Mouse (Mus musculus) cerebellum, adult 2 months (tissue): ENCODE results near the gene Olfr1411. TPM values are rescaled to one million over a fixed set of nuclear protein-coding genes. Genes with fewer than 3 reads are reported as not detected.

Experiments
- DNase-seq, 2 experiments: peaks; one replicate each; pipeline ENCODE4 v3.0.0; 2021
- H3K27ac ChIP-seq: fragments of 200-500 bp; 2 replicates; pipeline ENCODE4 v1.5.1; 2012; ENCODE audit warnings: low read length, control low read depth, inconsistent platforms; ENCODE audit not compliant: insufficient read depth
- H3K27me3 ChIP-seq: fragments of 200-500 bp; 2 replicates; pipeline ENCODE4 v1.6.1; 2012; ENCODE audit warnings: inconsistent platforms, mild to moderate bottlenecking, low read length, moderate library complexity; ENCODE audit not compliant: control insufficient read depth, insufficient read depth
- H3K4me1 ChIP-seq: fragments of 200-500 bp; 2 replicates; pipeline ENCODE4 v1.6.1; 2011; ENCODE audit warnings: low read length; ENCODE audit not compliant: control insufficient read depth, insufficient read depth
- H3K4me3 ChIP-seq: fragments of 200-500 bp; replicated peaks from 2 replicates; pipeline ENCODE3; 2011; ENCODE audit warnings: mild to moderate bottlenecking, low read depth, low read length, control low read depth; ENCODE audit not compliant: insufficient read depth
- CTCF ChIP-seq: fragments of 200-500 bp; IDR thresholded peaks from 2 replicates; pipeline ENCODE4 v1.5.1; 2011; ENCODE audit warnings: low read depth, mild to moderate bottlenecking, control low read depth, low read length, moderate library complexity, borderline replicate concordance; ENCODE audit not compliant: insufficient read depth
- POLR2A ChIP-seq: fragments of 200-500 bp; IDR thresholded peaks from 2 replicates; pipeline ENCODE4 v1.6.1; 2011; ENCODE audit warnings: low read length, control low read depth, borderline replicate concordance; ENCODE audit not compliant: insufficient read depth
- WGBS: fragments of 180-500 bp; shearing (Covaris S2); methylation state at CpG from one replicate; pipeline ENCODE4 v1.1.7; 2018; 5-methylcytosine and 5-hydroxymethylcytosine counted together
- polyA plus RNA-seq: library from polyadenylated mRNA; depleted of rRNA; stranded (reverse); fragments of >200 nt; gene quantifications from 2 replicates; pipeline ENCODE4 v1.2.3, GENCODE M21; 2012; rRNA removed

Olfr1411 gene
- polyA plus RNA-seq, 1 experiment = not detected

GRCm38 (mm10) chr1:92641514-92642272, 47.5 kb downstream of the Olfr1411 start, which contains the start of gene Cops9:
Cops9 (minus strand) TSS chr1:92641985.
- Histone ChIP-seq H3K27me3 (no peaks in the 10 kb centered on the region), H3K4me3 (peak within 1 kb of the TSS; percentile 96), H3K4me1 (peaks cover 10% of the 10 kb centered on the region), H3K27ac (peak within 1 kb of the TSS; percentile 83)
- peak; percentile 85; the same call in 1 of the 2 replicates for TF ChIP-seq POLR2A
- no peak for TF ChIP-seq CTCF
- WGBS = 1% methylated on average over 50 of the region's 50 CpGs
- peak; percentile 92 to 94 for DNase-seq

- no peaks in the 10 kb centered on the region for H3K27me3 ChIP-seq
- H3K27ac ChIP-seq = no peak overlapping the region
- peaks cover 15% of the 10 kb centered on the region for H3K4me1 ChIP-seq
- H3K4me3 ChIP-seq = no peak overlapping the region
- TF ChIP-seq POLR2A = no peak
- TF ChIP-seq CTCF = no peak
- 63% methylated on average over 4 of the region's 4 CpGs for whole genome bisulfite sequencing
- DNase-seq = no peak
Measured at GRCm38 (mm10) chr1:92643691-92644090, 49.5 kb downstream of the Olfr1411 start.

GRCm38 (mm10) chr1:92644916-92645315, 50.7 kb downstream of the Olfr1411 start:
- no peaks in the 10 kb centered on the region for H3K27me3 ChIP-seq
- TF ChIP-seq POLR2A (no peak), CTCF (no peak)
- no peak for DNase-seq
- H3K27ac ChIP-seq = no peak overlapping the region
- H3K4me3 ChIP-seq = no peak overlapping the region
- peaks cover 15% of the 10 kb centered on the region for H3K4me1 ChIP-seq
- WGBS = 84% methylated on average over 5 of the region's 5 CpGs

- no peak overlapping the region for H3K4me3 ChIP-seq
- H3K4me1 ChIP-seq = peaks cover 10% of the 10 kb centered on the region; the same call in 1 of the 2 replicates
- H3K27ac ChIP-seq = no peak overlapping the region
- no peak for TF ChIP-seq CTCF
- TF ChIP-seq POLR2A = no peak
- no peaks in the 10 kb centered on the region for H3K27me3 ChIP-seq
- DNase-seq = no peak
- WGBS = 60% methylated on average over 2 of the region's 2 CpGs
Measured at GRCm38 (mm10) chr1:92646111-92646510, 51.9 kb downstream of the Olfr1411 start.

GRCm38 (mm10) chr1:92646601-92647000, 52.4 kb downstream of the Olfr1411 start:
- H3K27me3 ChIP-seq = no peaks in the 10 kb centered on the region
- no peak overlapping the region for H3K4me3 ChIP-seq
- no peak for DNase-seq
- WGBS = 81% methylated on average over 7 of the region's 7 CpGs
- no peak overlapping the region for H3K27ac ChIP-seq
- H3K4me1 ChIP-seq = peaks cover 12% of the 10 kb centered on the region; the same call in 1 of the 2 replicates
- TF ChIP-seq POLR2A = no peak

- no peak overlapping the region for H3K27ac ChIP-seq
- H3K4me1 ChIP-seq = peaks cover 16% of the 10 kb centered on the region; the same call in 1 of the 2 replicates
- no peak overlapping the region for H3K4me3 ChIP-seq
- WGBS = 81% methylated on average over 4 of the region's 4 CpGs
- TF ChIP-seq POLR2A = no peak
- no peak for TF ChIP-seq CTCF
- no peak for DNase-seq
- H3K27me3 ChIP-seq = no peaks in the 10 kb centered on the region
Measured at GRCm38 (mm10) chr1:92647026-92647425, 52.8 kb downstream of the Olfr1411 start.

Other genes with a start within 250 kb of the Olfr1411 start
- gene Ndufa10, start 120.6 kb upstream of the Olfr1411 start, polyA plus RNA-seq = 226 and 229 TPM in 2 replicates
- not detected in 2 replicates for gene Olfr1416, start 109.3 kb upstream of the Olfr1411 start, polyA plus RNA-seq
- gene Olfr1415, start 98.3 kb upstream of the Olfr1411 start, polyA plus RNA-seq = not detected in 2 replicates
- not detected in 2 replicates for gene Olfr1414, start 75.8 kb upstream of the Olfr1411 start, polyA plus RNA-seq
- gene Olfr1413, start 23.1 kb upstream of the Olfr1411 start, polyA plus RNA-seq = not detected in 2 replicates
- not detected in 2 replicates for gene Olfr1412, start 8.6 kb upstream of the Olfr1411 start, polyA plus RNA-seq
- not detected in 2 replicates for gene Olfr1410, start 11.4 kb downstream of the Olfr1411 start, polyA plus RNA-seq
- not detected in 2 replicates for gene Olfr12, start 23.4 kb downstream of the Olfr1411 start, polyA plus RNA-seq
- 374 and 414 TPM in 2 replicates for gene Cops9, start 47.6 kb downstream of the Olfr1411 start, polyA plus RNA-seq
- gene Otos, start 54.4 kb downstream of the Olfr1411 start, polyA plus RNA-seq = 0.07 and 0.13 TPM in 2 replicates
- gene Gpc1, start 237.2 kb downstream of the Olfr1411 start, polyA plus RNA-seq = 59.2 and 62.5 TPM in 2 replicates